Comparison of ENCODE assay signal across 7 mouse cellular contexts in the genomic region with DNA sequence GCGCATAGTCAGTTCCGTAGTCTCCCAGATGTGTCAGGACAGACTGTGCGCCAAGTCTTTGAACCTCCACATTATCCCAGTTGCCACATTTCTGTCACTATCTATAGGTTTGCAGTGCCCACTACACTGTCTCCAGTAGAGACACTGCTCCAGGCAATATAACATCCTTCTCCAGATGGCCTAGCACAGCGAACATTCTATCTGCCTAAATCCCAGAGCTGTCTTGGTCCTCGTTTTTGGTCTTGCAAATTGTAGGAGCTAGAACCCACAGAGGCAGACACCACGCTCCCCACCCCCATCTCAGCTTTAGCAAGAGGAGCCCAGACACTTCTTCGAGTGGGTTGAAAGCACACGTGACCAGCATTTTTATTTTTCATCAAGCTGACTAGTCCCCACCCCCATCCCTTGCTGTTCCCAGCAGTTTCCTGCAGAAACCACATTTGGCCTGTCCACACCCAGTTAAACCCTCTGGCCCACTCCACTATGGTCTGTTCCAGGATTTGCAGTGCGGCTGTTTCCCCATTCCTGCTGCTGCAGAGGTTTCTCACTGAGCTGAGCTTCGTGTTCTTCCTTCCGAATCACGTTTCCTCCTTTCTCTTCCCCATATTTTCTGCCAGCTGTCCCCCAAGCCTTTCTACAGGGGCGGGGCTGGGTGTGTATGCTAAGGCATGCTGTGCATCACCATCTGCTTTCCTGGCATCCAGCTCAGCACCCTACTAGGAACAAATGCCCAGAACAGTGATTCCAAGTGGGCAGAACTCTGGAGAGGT. TPM values are rescaled to one million over a fixed set of nuclear protein-coding genes. Genes with fewer than 3 reads are reported as not detected.
DNase-seq lines count a peak whose midpoint lies in the region; ATAC-seq and TF ChIP-seq lines count a peak whose summit lies in the region.

No protein-coding gene starts in this region.

- WGBS in cerebellum, adult 2 months, result 16% methylated on average over 13 of the region's 13 CpGs
- 62% methylated on average over 13 of the region's 13 CpGs for WGBS in hindbrain, embryonic 11.5 days
- WGBS in lung, postnatal 0 days, result 39% methylated on average over 13 of the region's 13 CpGs

- peak; percentile 38; the same call in 1 of the 2 replicates for TF ChIP-seq EP300 in lung, postnatal 0 days (IDR thresholded peaks at IDR 0.05)

- no peak for TF ChIP-seq CTCF in cerebellum, adult 2 months (IDR thresholded peaks at IDR 0.05; ENCODE audit: borderline replicate concordance, insufficient read depth, low read depth, low read length)
- TF ChIP-seq CTCF in lung, postnatal 0 days (IDR thresholded peaks at IDR 0.05), result no peak

- H3K9ac ChIP-seq in hindbrain, embryonic 11.5 days (ENCODE audit: low read depth, low read length), result peak overlapping the region; percentile 78
- no peak overlapping the region; the same call in 1 of the 2 replicates for H3K9ac ChIP-seq in lung, postnatal 0 days (replicated peaks; ENCODE audit: low read depth)

- H3K36me3 ChIP-seq in hindbrain, embryonic 11.5 days (ENCODE audit: control insufficient read depth, insufficient read depth, low read length), result no peaks in the 10 kb centered on the region
- H3K36me3 ChIP-seq in lung, postnatal 0 days (ENCODE audit: insufficient read depth, low read length), result no peaks in the 10 kb centered on the region

- H3K4me3 ChIP-seq in cerebellum, adult 2 months (replicated peaks; ENCODE audit: insufficient read depth, low read depth, low read length), result peak overlapping the region; percentile 99
- peak overlapping the region; percentile 63 for H3K4me3 ChIP-seq in hindbrain, embryonic 11.5 days (ENCODE audit: low read depth, low read length)
- H3K4me3 ChIP-seq in lung, postnatal 0 days (ENCODE audit: low read depth, low read length), result peak overlapping the region; percentile 76

- peak; percentile 50 for DNase-seq in MN1 (ENCODE audit: low spot score)
- DNase-seq in cerebellum, adult 2 months, result peak; percentile 93 to 95
- DNase-seq in frontal cortex, postnatal 14 days (ENCODE audit: low spot score in 2 of 2), result peak; percentile 62 to 72
- peak; percentile 13 for DNase-seq in hindbrain, embryonic 11.5 days (ENCODE audit: low spot score)
- DNase-seq in layer of hippocampus, postnatal 25 days (ENCODE audit: extremely low spot score in 1 of 2, low spot score in 1 of 2), result peak; percentile 42 to 53
- peak; percentile 84 for DNase-seq in lung, postnatal 0 days (ENCODE audit: low spot score)
- peak; percentile 79 to 87 for DNase-seq in right cerebral cortex, postnatal 10 days (ENCODE audit: low spot score in 2 of 2)

- H3K4me1 ChIP-seq in cerebellum, adult 2 months (ENCODE audit: control insufficient read depth, insufficient read depth, low read length), result peaks cover 24% of the 10 kb centered on the region
- peaks cover 9% of the 10 kb centered on the region; the same call in 1 of the 2 replicates for H3K4me1 ChIP-seq in hindbrain, embryonic 11.5 days (replicated peaks; ENCODE audit: control insufficient read depth, insufficient read depth, low read length)
- peaks cover 13% of the 10 kb centered on the region; the same call in 1 of the 2 replicates for H3K4me1 ChIP-seq in lung, postnatal 0 days (ENCODE audit: insufficient read depth, low read depth, low read length)

- no peaks in the 10 kb centered on the region for H3K27me3 ChIP-seq in cerebellum, adult 2 months (ENCODE audit: control insufficient read depth, insufficient read depth, low read length)
- H3K27me3 ChIP-seq in hindbrain, embryonic 11.5 days (ENCODE audit: control insufficient read depth, insufficient read depth, low read length), result no peaks in the 10 kb centered on the region
- no peaks in the 10 kb centered on the region for H3K27me3 ChIP-seq in lung, postnatal 0 days (replicated peaks; ENCODE audit: insufficient read depth, low read length)

- ATAC-seq in hindbrain, embryonic 11.5 days (ENCODE audit: low FRiP score), result peak; percentile 36; the same call in 1 of the 2 replicates
- peak; percentile 59 for ATAC-seq in lung, postnatal 0 days

- peak; percentile 26; the same call in 1 of the 2 replicates for TF ChIP-seq POLR2A in cerebellum, adult 2 months (IDR thresholded peaks at IDR 0.05; ENCODE audit: borderline replicate concordance, insufficient read depth, low read length)

- H3K9me3 ChIP-seq in hindbrain, embryonic 11.5 days (ENCODE audit: control insufficient read depth, low read length), result no peaks in the 10 kb centered on the region
- H3K9me3 ChIP-seq in lung, postnatal 0 days (ENCODE audit: low read length), result no peaks in the 10 kb centered on the region

- peak overlapping the region; percentile 72 for H3K4me2 ChIP-seq in hindbrain, embryonic 11.5 days (replicated peaks; ENCODE audit: low read depth, low read length)
- peak overlapping the region; percentile 83 for H3K4me2 ChIP-seq in lung, postnatal 0 days (replicated peaks; ENCODE audit: low read depth, low read length)

- H3K27ac ChIP-seq in cerebellum, adult 2 months (ENCODE audit: insufficient read depth, low read length), result peak overlapping the region; percentile 100
- 0 out of 2 replicates have a peak overlapping the region, but pooled peaks have one; percentile 25 for H3K27ac ChIP-seq in hindbrain, embryonic 11.5 days (ENCODE audit: low read depth, low read length)
- peak overlapping the region; percentile 83 for H3K27ac ChIP-seq in lung, postnatal 0 days (ENCODE audit: low read length)

RNA-seq across cellular contexts. Expression of gene Chid1, which starts 0.8 kb away (rescaled TPM):
- polyA plus RNA-seq in cerebellum, adult 2 months (2012; rRNA removed), result 35.8 and 37.9 TPM in 2 replicates
- polyA plus RNA-seq in hindbrain, embryonic 11.5 days (2014; fragmentation: Nextera tagmentation; extraction: Ambion mirVana), result 24.1 and 28.8 TPM in 2 replicates
- 10 to 100 TPM; 81.3 to 84.0 TPM for total RNA-seq in layer of hippocampus, postnatal 25 days (2021)
- 15.6 and 20.2 TPM in 2 replicates for polyA plus RNA-seq in lung, postnatal 0 days (2015; fragmentation: Nextera tagmentation; extraction: Ambion mirVana)

RNA-seq across cellular contexts. Expression of gene Ap2a2, which starts 21.5 kb away (rescaled TPM):
- 94.8 and 96.7 TPM in 2 replicates for polyA plus RNA-seq in cerebellum, adult 2 months (2012; rRNA removed)
- polyA plus RNA-seq in hindbrain, embryonic 11.5 days (2014; fragmentation: Nextera tagmentation; extraction: Ambion mirVana), result 67.1 and 77.4 TPM in 2 replicates
- total RNA-seq in layer of hippocampus, postnatal 25 days (2021), result 100 to 1,000 TPM; 238 to 254 TPM
- 42.6 and 45.5 TPM in 2 replicates for polyA plus RNA-seq in lung, postnatal 0 days (2015; fragmentation: Nextera tagmentation; extraction: Ambion mirVana)

Comparison
In these comparisons a context has a peak if more than half of its experiments do, and no peak if none do; other contexts are left out.
1. Peak in every context shown above with its lines: DNase-seq, ATAC-seq, H3K4me3 ChIP-seq and H3K27ac ChIP-seq.
2. DNase-seq: peak in every context shown above with its lines; median percentile 94 in cerebellum, adult 2 months; 84 in lung, postnatal 0 days; 83 in right cerebral cortex, postnatal 10 days; 67 in frontal cortex, postnatal 14 days; 50 in MN1; 48 in layer of hippocampus, postnatal 25 days; 13 in hindbrain, embryonic 11.5 days.
3. H3K27ac ChIP-seq: peak in every context shown above with its lines; median percentile 100 in cerebellum, adult 2 months; 83 in lung, postnatal 0 days; 25 in hindbrain, embryonic 11.5 days.